Mouse (Mus musculus) urinary bladder, postnatal 14 days (tissue): ENCODE measurements at regions not wholly inside any gene's neighbourhood (a gene's known extent, or its start where the extent isn't known, plus 50 kb on each side); places are given as distances from the start of the nearest gene placed in this dataset.
A peak's percentile ranks its signal among the peaks of the same experiment; 100 is the strongest.

Source experiments
- DNase-seq: peaks from one replicate; pipeline ENCODE4 v3.0.0; 2021; ENCODE audit warnings: low spot score

DNA sequence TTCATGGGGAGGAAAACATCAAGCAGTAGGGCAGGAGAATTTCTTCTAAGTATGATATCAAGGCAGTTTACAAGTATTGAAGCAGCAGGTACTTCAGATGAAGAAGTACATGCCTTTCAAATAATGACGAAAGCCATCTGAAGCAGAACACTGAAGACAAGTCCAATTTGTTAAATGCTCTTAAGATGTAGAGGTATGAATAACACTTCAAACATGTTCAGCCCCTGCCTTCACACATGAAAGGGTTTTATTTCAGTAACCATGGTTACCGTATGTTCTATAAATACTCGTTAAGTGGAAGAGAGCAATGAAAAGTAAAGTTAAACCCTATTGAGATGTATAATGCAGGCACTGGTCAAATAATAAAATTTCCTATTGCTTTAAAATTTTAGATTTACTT, 101.8 kb downstream of the Mospd2 start:
- DNase-seq = no peak

DNA sequence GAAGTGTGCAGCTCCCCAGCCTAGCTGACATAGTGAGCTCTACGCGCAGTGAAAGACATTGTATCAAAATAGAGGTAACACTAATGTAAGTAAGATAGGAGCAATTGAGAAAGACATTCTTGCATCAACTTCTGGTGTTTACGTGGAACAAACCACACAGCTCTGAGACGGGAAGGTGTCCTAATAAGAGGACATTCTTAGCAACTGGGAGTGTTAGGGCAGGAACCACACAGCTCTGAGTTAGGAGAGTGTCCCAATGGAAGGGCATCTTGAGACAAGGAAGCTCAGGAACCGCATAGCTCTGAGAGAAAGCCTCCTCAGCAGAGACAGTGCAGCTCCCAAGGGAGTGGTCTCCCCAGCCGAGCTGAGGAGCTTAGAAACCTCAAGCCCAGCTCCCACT, 139.8 kb downstream of the Mospd2 start:
- no peak for DNase-seq

DNA sequence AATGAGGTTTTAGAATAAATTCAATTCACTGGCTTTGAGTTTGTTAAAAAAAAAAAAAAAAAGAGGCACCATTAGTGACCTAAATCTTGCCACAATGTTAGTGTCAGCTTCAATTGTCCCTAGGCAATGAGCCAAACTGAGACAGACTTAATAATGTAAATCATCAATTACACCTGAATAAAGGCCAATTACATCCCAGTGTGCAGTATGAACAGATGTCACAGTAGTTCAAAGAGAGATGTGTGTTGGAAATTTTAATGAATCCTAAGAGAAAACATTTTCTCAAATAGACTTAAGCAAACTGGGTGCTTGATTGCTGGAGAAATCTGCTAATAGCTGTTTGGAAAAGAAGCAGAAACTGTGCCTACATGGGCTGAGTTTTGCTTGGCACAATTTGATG, 159.3 kb downstream of the Mospd2 start:
- no peak for DNase-seq

DNA sequence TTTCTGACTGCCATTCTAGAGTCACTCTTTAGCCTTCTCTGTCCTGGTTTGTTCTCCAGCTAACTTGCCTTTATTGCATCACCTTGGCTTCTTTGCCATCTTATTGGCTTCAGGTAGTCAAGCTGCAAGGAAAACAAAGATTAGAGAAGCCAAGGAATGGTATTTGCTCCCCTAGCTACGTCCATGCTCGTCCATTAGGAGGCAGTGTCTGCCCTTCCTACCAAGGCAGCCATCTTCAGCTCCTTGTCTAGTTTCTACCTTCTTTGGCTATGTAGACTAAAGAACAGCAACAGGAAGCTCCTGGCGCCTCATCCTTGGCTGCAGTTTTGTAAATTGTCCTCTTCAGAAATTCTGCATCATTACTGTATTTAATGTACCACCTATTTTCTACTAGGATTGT, 192.9 kb downstream of the Mospd2 start:
- peak; percentile 3 for DNase-seq

DNA sequence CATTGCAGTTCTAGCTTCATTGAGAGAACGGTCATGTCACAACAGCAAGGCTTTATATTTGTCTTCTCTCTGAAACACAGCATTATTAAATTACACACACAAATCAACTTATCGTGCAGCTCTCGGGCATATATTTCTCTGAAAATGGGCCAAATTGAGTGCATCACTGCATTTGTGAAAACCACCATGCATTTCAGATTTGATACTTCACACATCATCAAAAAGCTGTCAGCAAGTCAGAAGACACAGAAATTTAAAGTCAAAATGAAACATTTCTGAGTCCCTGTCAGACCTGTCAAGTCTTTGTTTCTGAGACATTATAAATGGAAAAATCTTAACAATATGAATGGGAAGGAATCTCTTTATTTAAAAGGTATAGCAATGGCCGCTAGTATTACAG, 215.3 kb downstream of the Mospd2 start:
- no peak for DNase-seq

DNA sequence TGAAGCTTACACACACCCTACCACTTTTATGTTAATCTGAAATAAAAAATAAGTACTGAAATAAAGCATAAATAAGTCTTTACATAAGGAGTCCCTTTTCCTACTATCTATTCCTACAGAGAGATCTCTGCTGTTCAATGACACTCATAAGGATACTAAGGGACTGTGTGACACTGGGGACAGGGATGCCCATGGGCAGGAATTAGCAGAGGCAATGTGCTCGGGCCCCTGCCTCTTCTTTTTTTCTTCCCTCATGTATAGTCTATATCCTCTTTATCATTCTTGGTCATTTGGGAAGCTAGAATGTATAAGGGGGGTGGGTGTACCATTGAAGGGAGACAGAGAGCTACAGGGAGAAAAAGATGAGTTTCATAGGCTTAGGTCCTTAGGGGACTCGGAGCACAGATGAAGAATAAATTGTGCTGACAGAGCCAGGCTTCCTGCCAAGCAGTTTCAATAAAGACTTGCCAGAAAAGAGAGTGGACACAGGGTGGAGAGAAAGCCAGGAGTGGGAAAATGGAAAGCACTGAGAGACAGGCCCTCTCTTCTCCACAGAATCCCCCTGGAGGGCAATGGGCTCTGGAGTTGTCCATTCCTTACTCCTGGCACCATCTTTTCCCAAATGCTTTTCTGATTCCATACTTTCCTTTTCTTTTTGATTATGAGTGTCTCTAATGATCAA, 216.3 kb downstream of the Mospd2 start:
- peak; percentile 3 for DNase-seq

DNA sequence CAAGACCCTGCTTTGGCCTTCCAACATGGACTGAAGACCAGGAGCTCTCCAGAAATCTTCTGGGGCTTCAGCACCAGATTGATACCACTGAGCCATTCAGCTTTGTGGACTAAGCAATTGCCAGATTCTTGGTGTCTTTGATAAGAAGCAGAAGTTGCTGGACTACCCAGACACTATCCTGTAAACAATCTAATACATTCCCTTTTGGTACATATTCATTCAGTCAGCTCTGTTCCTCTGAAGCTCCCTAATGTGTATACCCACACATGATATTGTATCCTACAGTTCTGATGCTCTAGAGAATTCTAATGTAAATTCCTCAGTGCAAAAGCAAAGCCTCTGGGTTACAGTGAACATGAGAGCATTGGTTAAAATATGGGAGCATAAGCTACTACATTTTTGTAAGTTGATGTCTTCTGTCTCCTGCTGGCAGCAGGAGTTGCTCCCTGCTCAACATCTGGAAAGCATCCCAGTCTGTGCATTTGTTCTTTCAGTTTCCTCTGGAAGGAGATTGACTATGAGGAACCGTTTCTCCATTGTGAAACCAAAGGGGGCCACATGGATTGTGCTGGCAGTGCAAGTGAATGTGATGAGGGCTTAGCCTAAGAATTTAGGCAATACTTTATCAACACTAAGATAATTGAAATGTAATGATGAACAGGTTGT, 234.5 kb downstream of the Mospd2 start:
- DNase-seq = no peak
